Mouse (Mus musculus): ENCODE results near the gene Xpo6. TPM values are rescaled to one million over a fixed set of nuclear protein-coding genes. Genes with fewer than 3 reads are reported as not detected.

Gene Xpo6
- polyA plus RNA-seq, 1 experiment from 2014 or later = 46.8 TPM

GRCm38 (mm10) chr7:126185999-126186398 is 14.3 kb downstream of the Xpo6 start:
- Histone ChIP-seq H3K4me2 (no peak overlapping the region), H3K27me3 (no peaks in the 10 kb centered on the region), H3K9ac (no peak overlapping the region), H3K36me3 (no peaks in the 10 kb centered on the region), H3K4me3 (no peak overlapping the region), H3K9me3 (no peaks in the 10 kb centered on the region), H3K27ac (no peak overlapping the region), H3K4me1 (replicated peaks) (peaks cover 37% of the 10 kb centered on the region)
- no peak for ATAC-seq (ENCODE audit: low FRiP score)

- no peak overlapping the region for H3K27ac ChIP-seq
- no peaks in the 10 kb centered on the region for H3K9me3 ChIP-seq
- H3K27me3 ChIP-seq = no peaks in the 10 kb centered on the region
- H3K4me3 ChIP-seq = no peak overlapping the region
- no peak for ATAC-seq (ENCODE audit: low FRiP score)
- no peak overlapping the region for H3K9ac ChIP-seq
- H3K36me3 ChIP-seq = no peaks in the 10 kb centered on the region
- peaks cover 36% of the 10 kb centered on the region for H3K4me1 ChIP-seq (replicated peaks)
- 71% methylated on average over 1 of the region's 1 CpGs for WGBS
- H3K4me2 ChIP-seq = no peak overlapping the region
These were observed 16.7 kb downstream of the Xpo6 start for GRCm38 (mm10) chr7:126183583-126183982.

DNA sequence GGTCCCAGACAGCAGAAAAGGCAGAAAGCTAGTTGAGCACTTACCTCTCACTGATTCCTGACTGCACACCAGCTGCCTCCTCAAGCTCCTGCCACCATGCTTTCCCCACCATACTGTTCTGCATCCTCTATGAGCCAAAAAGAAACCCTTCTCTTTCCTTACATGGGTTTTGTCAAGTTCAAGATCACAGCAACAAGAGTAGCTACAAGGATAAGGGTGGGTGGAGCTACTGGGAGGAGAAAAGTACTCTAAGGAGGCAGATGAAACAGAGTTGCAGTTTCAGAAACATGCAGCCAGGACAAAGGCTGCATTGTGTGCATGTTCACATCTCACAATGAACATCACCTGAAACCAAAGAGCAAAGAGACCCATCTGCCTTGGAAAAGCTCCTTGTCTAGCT is 18.8 kb downstream of the Xpo6 start:
- Histone ChIP-seq H3K27ac (no peak overlapping the region), H3K9me3 (no peaks in the 10 kb centered on the region)
- ATAC-seq (ENCODE audit: low FRiP score) = no peak

DNA sequence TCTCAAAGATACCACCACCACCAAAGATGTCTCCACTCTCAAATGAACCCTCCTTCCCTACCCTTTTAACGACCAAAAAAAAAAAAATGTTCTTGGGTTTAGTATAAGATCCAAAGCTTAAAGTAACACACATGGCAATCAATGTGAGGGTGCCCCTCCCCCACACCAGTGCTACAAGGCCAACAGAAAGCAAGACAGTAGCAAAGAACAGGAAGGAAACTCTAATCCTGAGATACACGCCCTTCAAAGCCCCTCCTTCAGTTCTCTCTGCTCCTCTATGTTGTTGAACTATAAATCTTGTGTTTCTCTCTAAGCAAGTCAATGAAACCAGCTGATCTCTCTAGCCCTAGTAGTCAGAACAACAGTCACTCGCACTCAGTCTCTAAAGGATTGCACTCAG is 19.3 kb downstream of the Xpo6 start:
- Histone ChIP-seq H3K27ac (no peak overlapping the region), H3K36me3 (no peaks in the 10 kb centered on the region), H3K4me1 (replicated peaks) (peaks cover 40% of the 10 kb centered on the region), H3K9ac (no peak overlapping the region), H3K4me3 (no peak overlapping the region), H3K4me2 (no peak overlapping the region), H3K27me3 (no peaks in the 10 kb centered on the region), H3K9me3 (no peaks in the 10 kb centered on the region)
- 84% methylated on average over 3 of the region's 3 CpGs for WGBS
- ATAC-seq (ENCODE audit: low FRiP score) = no peak

More for the DNA sequence above, 18.8 kb downstream of the Xpo6 start:
- Histone ChIP-seq H3K4me1 (replicated peaks) (peaks cover 40% of the 10 kb centered on the region), H3K4me2 (no peak overlapping the region), H3K4me3 (no peak overlapping the region), H3K36me3 (no peaks in the 10 kb centered on the region), H3K27me3 (no peaks in the 10 kb centered on the region), H3K9ac (0 out of 2 replicates have a peak overlapping the region, but pooled peaks have one; percentile 3)

DNA sequence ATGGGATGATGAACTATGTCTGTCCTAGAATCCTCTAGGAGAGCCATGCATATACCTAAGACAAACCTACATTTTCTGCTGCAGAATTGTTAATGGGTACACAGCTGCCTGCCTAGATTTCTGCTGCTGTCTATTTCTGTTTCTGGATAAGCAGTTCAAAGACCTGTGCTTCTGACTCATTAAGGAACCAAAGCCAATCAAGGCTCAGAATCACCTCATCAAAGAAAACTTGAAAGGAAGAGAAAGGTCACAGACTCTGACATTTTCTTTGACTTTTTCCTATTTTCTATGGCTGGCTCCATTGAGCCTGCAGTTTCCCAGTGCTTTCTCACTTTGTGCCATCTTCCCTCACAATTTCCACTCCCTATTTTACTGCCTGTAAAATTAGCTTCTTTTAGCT is 21.5 kb downstream of the Xpo6 start:
- no peak for ATAC-seq (ENCODE audit: low FRiP score)
- Histone ChIP-seq H3K4me1 (replicated peaks) (peaks cover 30% of the 10 kb centered on the region), H3K4me2 (no peak overlapping the region), H3K9me3 (no peaks in the 10 kb centered on the region), H3K4me3 (no peak overlapping the region), H3K27me3 (no peaks in the 10 kb centered on the region), H3K36me3 (0 out of 2 replicates have a peak, but pooled peaks cover 2% of the 10 kb centered on the region), H3K9ac (no peak overlapping the region), H3K27ac (no peak overlapping the region)

DNA sequence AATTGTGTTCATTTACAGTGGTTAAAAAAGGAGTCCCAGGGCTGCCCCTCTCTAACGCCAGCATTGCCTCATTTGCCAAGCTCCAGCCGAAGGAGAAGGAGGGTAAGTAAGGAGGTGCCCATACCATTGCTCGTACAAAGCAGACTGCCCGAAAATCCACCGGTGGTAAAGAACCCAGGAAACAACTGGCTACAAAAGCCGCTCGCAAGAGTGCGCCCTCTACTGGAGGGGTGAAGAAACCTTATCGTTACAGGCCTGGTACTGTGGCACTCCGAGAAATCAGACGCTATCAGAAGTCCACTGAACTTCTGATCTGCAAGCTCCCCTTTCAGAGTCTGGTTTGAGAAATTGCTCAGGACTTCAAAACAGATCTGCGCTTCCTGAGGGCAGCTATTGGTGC is 24.3 kb downstream of the Xpo6 start:
- no peak for ATAC-seq (ENCODE audit: low FRiP score)
- H3K4me1 ChIP-seq (replicated peaks) = peaks cover 14% of the 10 kb centered on the region
- no peaks in the 10 kb centered on the region for H3K9me3 ChIP-seq
- peaks cover 17% of the 10 kb centered on the region; the same call in 1 of the 2 replicates for H3K36me3 ChIP-seq
- no peak overlapping the region for H3K4me3 ChIP-seq
- H3K27ac ChIP-seq = no peak overlapping the region
- no peaks in the 10 kb centered on the region for H3K27me3 ChIP-seq
- no peak overlapping the region for H3K4me2 ChIP-seq
- WGBS = 94% methylated on average over 12 of the region's 12 CpGs
- no peak overlapping the region for H3K9ac ChIP-seq

GRCm38 (mm10) chr7:126175456-126175855 is 24.8 kb downstream of the Xpo6 start:
- no peak for ATAC-seq (ENCODE audit: low FRiP score)
- no peak overlapping the region for H3K4me3 ChIP-seq
- no peaks in the 10 kb centered on the region for H3K9me3 ChIP-seq
- H3K36me3 ChIP-seq = peaks cover 22% of the 10 kb centered on the region; the same call in 1 of the 2 replicates
- peaks cover 13% of the 10 kb centered on the region; the same call in 1 of the 2 replicates for H3K4me1 ChIP-seq (replicated peaks)
- no peak overlapping the region for H3K4me2 ChIP-seq
- no peak overlapping the region for H3K9ac ChIP-seq
- no peaks in the 10 kb centered on the region for H3K27me3 ChIP-seq
- no peak overlapping the region for H3K27ac ChIP-seq
- 93% methylated on average over 7 of the region's 7 CpGs for WGBS

DNA sequence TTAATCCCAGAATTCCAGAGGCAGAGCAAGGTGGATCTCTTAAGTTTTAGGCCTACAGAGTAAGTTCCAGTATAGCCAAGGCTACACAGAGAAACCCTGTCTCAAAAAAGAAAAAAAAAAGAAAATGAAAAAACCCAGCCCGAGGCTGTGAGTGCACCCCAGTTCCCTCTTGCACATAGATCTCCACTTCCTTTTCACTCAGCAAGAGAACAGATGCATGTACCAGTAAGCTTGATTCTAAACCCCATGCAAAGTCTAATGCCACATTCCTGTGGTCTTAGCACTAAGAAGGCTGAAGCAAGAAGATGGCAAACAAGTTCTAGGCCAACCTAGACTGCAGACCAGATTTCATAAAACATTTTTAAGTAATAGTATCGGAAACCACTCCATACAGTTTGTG is 25.4 kb downstream of the Xpo6 start:
- Histone ChIP-seq H3K9ac (no peak overlapping the region), H3K27me3 (no peaks in the 10 kb centered on the region), H3K4me3 (no peak overlapping the region), H3K36me3 (peaks cover 24% of the 10 kb centered on the region; the same call in 1 of the 2 replicates), H3K4me1 (replicated peaks) (peaks cover 13% of the 10 kb centered on the region; the same call in 1 of the 2 replicates), H3K4me2 (no peak overlapping the region), H3K9me3 (no peaks in the 10 kb centered on the region), H3K27ac (no peak overlapping the region)
- 93% methylated on average over 2 of the region's 2 CpGs for WGBS
- no peak for ATAC-seq (ENCODE audit: low FRiP score)

- ATAC-seq (ENCODE audit: low FRiP score) = no peak
- no peak overlapping the region for H3K27ac ChIP-seq
- no peaks in the 10 kb centered on the region for H3K27me3 ChIP-seq
- 64% methylated on average over 3 of the region's 3 CpGs for WGBS
- H3K4me2 ChIP-seq = no peak overlapping the region
- no peak overlapping the region for H3K9ac ChIP-seq
- H3K36me3 ChIP-seq = peaks cover 27% of the 10 kb centered on the region
- no peak overlapping the region for H3K4me3 ChIP-seq
- H3K9me3 ChIP-seq = no peaks in the 10 kb centered on the region
- H3K4me1 ChIP-seq (replicated peaks) = peaks cover 4% of the 10 kb centered on the region; the same call in 1 of the 2 replicates
These were observed 28.3 kb downstream of the Xpo6 start for GRCm38 (mm10) chr7:126172001-126172400.

- ATAC-seq (ENCODE audit: low FRiP score) = no peak
- Histone ChIP-seq H3K36me3 (peaks cover 47% of the 10 kb centered on the region), H3K4me2 (no peak overlapping the region), H3K9ac (no peak overlapping the region), H3K27me3 (no peaks in the 10 kb centered on the region), H3K4me1 (replicated peaks) (no peaks in the 10 kb centered on the region), H3K27ac (no peak overlapping the region), H3K9me3 (no peaks in the 10 kb centered on the region), H3K4me3 (no peak overlapping the region)
- WGBS = 96% methylated on average over 6 of the region's 6 CpGs
These were observed 31.7 kb downstream of the Xpo6 start for GRCm38 (mm10) chr7:126168584-126168983.

DNA sequence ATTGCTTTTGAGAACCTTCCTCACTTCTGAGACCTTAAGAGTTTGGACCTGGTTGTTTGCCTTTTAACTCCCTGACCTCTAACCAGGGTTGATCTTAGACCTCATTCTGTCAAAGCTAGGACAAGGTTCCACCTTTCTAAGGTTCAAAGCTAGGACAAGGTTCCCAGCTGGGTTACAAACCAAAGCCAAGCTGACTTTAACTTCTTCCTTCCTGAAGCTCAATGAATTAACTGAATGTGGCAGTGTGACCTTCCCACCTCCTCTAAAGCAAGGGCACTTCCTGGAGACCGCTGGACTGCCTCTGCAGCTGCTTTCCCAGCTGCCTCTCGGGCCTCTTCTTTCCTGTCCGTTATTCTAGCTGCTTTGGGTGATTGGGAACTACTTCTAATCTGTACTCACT is 32.9 kb downstream of the Xpo6 start:
- Histone ChIP-seq H3K27me3 (no peaks in the 10 kb centered on the region), H3K27ac (no peak overlapping the region)
- 79% methylated on average over 3 of the region's 3 CpGs for WGBS

GRCm38 (mm10) chr7:126166571-126166970 is 33.7 kb downstream of the Xpo6 start:
- H3K4me1 ChIP-seq (replicated peaks) = no peaks in the 10 kb centered on the region

More for the DNA sequence above, 32.9 kb downstream of the Xpo6 start:
- Histone ChIP-seq H3K4me2 (no peak overlapping the region), H3K4me3 (no peak overlapping the region), H3K9me3 (no peaks in the 10 kb centered on the region), H3K4me1 (replicated peaks) (no peaks in the 10 kb centered on the region), H3K36me3 (peaks cover 40% of the 10 kb centered on the region), H3K9ac (no peak overlapping the region)
- no peak for ATAC-seq (ENCODE audit: low FRiP score)

GRCm38 (mm10) chr7:126158238-126158637 is 42.1 kb downstream of the Xpo6 start:
- Histone ChIP-seq H3K9me3 (no peaks in the 10 kb centered on the region), H3K9ac (no peak overlapping the region), H3K27me3 (no peaks in the 10 kb centered on the region), H3K4me3 (no peak overlapping the region), H3K4me1 (replicated peaks) (no peaks in the 10 kb centered on the region), H3K4me2 (no peak overlapping the region), H3K36me3 (peaks cover 49% of the 10 kb centered on the region), H3K27ac (no peak overlapping the region)
- 96% methylated on average over 3 of the region's 3 CpGs for WGBS
- no peak for ATAC-seq (ENCODE audit: low FRiP score)

More at GRCm38 (mm10) chr7:126166571-126166970, 33.7 kb downstream of the Xpo6 start:
- H3K9me3 ChIP-seq = no peaks in the 10 kb centered on the region
- ATAC-seq (ENCODE audit: low FRiP score) = no peak
- no peak overlapping the region for H3K9ac ChIP-seq
- H3K27ac ChIP-seq = no peak overlapping the region
- peaks cover 38% of the 10 kb centered on the region for H3K36me3 ChIP-seq
- no peak overlapping the region for H3K4me3 ChIP-seq
- H3K4me2 ChIP-seq = no peak overlapping the region
- H3K27me3 ChIP-seq = no peaks in the 10 kb centered on the region
